Mouse (Mus musculus): ENCODE measurements at regions not wholly inside any gene's neighbourhood (a gene's known extent, or its start where the extent isn't known, plus 50 kb on each side); places are given as distances from the start of the nearest gene placed in this dataset.

GRCm38 (mm10) chr10:55767571-55767970, 339.1 kb upstream of the Msl3l2 start:
- DNase-seq (ENCODE audit: low read depth, low spot score), result peak; percentile 24

- no peak for DNase-seq (ENCODE audit: low read depth, low spot score)
Measured at GRCm38 (mm10) chr10:55769642-55770041, 337.1 kb upstream of the Msl3l2 start.

- DNase-seq (ENCODE audit: low read depth, low spot score), result no peak
Measured at GRCm38 (mm10) chr10:55782674-55783469, 323.8 kb upstream of the Msl3l2 start.

- DNase-seq (ENCODE audit: low read depth, low spot score), result no peak
Measured at GRCm38 (mm10) chr10:55813966-55814365, 292.8 kb upstream of the Msl3l2 start.

- no peak for DNase-seq (ENCODE audit: low read depth, low spot score)
Measured at GRCm38 (mm10) chr10:55851361-55851760, 255.4 kb upstream of the Msl3l2 start.

GRCm38 (mm10) chr10:55892606-55893005, 214.1 kb upstream of the Msl3l2 start:
- no peak for DNase-seq (ENCODE audit: low read depth, low spot score)

- DNase-seq (ENCODE audit: low read depth, low spot score), result no peak
Measured at GRCm38 (mm10) chr10:55929100-55929499, 177.6 kb upstream of the Msl3l2 start.

- no peak for DNase-seq (ENCODE audit: low read depth, low spot score)
Measured at GRCm38 (mm10) chr10:55933993-55934392, 172.7 kb upstream of the Msl3l2 start.

GRCm38 (mm10) chr10:55935447-55935846, 171.3 kb upstream of the Msl3l2 start:
- no peak for DNase-seq (ENCODE audit: low read depth, low spot score)

GRCm38 (mm10) chr10:55962627-55963203, 144.0 kb upstream of the Msl3l2 start:
- DNase-seq (ENCODE audit: low read depth, low spot score), result no peak
